Mouse (Mus musculus) heart, adult 18-20 months (tissue): Measurements from ENCODE around the gene Mvb12b. TPM values are rescaled to one million over a fixed set of nuclear protein-coding genes. Genes with fewer than 3 reads are reported as not detected.

Experiments
- DNase-seq, 2 experiments: peaks; one replicate each; pipeline ENCODE4 v3.0.0; 2021 to 2022; ENCODE audit warnings: mixed read lengths in 1 of 2
- total RNA-seq, 2 experiments: library from RNA; stranded (reverse); gene quantifications; 2 replicates each; pipeline ENCODE4 v1.2.3; 2021

Gene Mvb12b
- total RNA-seq, 2 experiments from 2014 or later: 18.7 to 22.5 TPM

DNA sequence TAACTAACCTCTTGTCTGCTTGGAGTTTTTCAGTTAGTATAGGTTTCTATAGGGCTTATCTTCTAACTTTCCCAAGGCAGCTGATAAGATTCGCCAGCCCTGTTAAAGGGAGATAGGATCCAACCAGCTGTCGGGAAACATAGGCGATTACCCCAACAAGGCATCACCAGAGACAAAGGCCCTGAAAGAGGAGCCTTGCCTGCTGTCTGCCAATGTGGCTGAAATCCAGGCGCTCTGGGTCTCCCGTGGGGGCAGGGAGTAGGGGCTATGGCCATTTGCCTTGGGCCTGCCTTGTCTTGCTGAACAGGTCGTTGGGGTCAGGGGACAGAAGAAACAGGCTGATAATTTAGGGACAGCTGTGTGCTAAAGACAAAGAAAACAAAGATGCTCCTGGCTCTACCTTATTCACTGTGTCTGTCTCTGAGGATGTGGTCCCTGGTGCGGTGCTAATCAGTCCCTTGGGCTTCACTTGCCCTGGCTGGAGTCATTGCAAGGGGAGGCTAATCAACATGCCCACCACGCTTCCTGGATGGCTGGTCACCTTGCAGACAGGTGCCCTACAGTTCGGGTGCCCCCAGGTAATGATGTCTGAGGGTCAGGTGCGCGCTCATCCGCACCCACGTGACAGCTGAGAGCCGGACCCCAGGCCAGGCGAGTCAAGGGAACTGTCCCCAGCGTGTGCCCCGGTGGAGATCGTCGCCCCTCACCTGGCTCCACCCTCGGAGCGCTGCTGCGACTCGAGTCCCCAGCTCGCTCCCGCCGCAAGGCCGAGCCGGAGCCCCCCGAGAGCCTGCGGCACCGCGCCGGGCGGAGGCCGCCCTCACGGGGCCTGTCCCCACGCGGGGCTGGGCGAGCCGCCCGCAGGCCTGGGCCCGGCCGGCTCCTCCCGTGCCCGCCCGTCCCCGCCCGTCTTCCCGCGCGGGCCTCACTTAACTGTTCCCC is 1.1 kb downstream of the Mvb12b start:
- peak; percentile 14 to 40 for DNase-seq

- peak in 1 of 2 experiments; percentile 24 for DNase-seq
Measured at GRCm38 (mm10) chr2:33885264-33885651, 2.5 kb downstream of the Mvb12b start.

- peak; percentile 46 to 48 for DNase-seq
Measured at GRCm38 (mm10) chr2:33884623-33885263, 3.0 kb downstream of the Mvb12b start.

GRCm38 (mm10) chr2:33879223-33879622 is 8.5 kb downstream of the Mvb12b start:
- no peak for DNase-seq

- DNase-seq: no peak
Measured at GRCm38 (mm10) chr2:33878437-33878836, 9.3 kb downstream of the Mvb12b start.

DNA sequence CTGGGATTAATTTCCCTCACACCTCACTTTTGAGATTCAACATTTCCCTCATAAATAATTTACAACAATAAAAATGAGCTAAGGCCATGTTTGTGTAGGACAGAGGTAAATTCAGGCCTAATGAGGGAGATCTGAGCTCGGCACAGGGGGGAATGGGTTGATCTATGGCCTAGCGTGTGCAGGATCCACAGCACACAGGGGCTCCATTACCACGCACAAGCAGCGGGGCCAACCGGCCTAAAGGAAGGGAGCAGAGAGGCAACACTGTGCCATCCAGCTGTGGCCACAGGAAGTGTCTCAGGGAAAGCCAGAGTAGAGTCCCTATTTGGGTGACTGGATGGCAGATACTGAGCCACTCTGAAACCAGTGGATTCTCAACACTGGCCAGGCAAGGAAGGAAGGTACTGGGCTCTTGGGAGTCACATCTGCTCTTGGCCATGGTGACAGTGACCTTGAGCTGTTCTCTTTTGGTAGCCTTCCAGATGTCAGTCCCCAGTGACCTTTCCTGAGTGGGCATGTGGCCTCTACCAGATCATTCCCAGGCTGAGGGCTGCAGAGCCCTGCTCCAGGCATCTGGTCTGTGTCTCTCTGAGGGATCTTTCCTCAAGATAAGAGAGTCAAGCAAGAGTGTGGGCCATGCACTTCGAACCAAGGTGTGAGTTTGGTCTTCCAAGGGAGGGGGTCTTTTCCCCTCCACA is 9.9 kb downstream of the Mvb12b start:
- no peak for DNase-seq

GRCm38 (mm10) chr2:33876529-33877290 is 11.0 kb downstream of the Mvb12b start:
- DNase-seq: peak; percentile 41 to 47

GRCm38 (mm10) chr2:33875594-33875993 is 12.2 kb downstream of the Mvb12b start:
- DNase-seq: no peak

DNA sequence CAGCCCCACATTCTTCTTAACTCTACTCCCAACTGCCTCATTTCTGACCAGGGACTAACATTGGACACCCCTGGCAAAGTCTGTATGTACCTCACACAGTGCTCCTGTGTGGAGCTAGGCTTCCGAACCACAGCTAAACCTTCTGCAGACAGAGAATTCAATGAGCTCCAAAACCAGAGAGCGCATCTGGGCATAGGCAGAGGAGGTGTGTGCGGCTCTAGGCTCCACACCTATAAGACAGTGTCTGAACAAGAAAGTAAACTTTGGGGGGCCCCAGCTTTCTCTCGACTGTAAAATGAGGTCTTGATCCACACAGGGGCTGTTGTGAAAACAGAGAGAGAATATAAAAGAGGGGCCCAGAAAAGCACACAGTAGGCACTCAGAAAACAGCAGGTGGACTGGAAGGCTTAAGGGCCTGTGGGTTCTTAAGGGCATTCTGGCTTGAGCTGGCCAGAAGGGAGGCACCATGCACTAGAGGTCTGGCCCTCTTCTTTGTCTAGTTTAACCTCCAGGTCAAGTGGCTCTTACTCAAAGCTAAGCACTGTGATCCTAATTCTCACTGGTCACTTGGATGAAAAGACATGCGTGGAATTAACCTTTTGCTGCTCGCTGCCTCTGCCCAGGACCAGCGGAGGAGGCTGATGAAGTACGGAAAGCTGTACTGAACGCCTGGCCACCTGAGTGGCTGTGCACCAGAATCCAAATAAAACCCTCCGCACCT is 12.7 kb downstream of the Mvb12b start:
- no peak for DNase-seq

GRCm38 (mm10) chr2:33874367-33874766 is 13.4 kb downstream of the Mvb12b start:
- no peak for DNase-seq

GRCm38 (mm10) chr2:33873501-33873900 is 14.2 kb downstream of the Mvb12b start:
- no peak for DNase-seq

DNA sequence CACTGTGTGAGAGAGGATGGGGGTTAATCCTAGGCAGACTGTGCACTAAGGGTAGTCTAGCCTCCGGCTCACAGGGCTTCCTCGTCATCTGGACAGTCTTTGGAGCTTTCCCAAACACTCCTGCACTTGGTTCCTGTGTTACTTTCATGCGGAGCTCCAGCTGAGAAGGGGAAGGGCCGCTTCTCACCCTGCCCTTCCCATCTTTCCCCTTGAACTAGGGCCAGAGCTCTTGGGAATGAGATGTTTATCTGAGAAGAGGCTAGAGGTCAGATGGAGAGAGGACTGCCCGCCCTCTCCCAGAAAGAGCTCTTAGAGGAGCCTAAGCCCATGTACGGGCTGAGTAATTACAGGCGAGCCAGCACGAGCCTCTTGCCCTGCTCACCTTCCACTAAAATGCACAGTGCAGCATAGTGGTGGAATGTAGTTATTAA is 14.9 kb downstream of the Mvb12b start:
- DNase-seq: no peak

GRCm38 (mm10) chr2:33871181-33871520 is 16.6 kb downstream of the Mvb12b start:
- no peak for DNase-seq

DNA sequence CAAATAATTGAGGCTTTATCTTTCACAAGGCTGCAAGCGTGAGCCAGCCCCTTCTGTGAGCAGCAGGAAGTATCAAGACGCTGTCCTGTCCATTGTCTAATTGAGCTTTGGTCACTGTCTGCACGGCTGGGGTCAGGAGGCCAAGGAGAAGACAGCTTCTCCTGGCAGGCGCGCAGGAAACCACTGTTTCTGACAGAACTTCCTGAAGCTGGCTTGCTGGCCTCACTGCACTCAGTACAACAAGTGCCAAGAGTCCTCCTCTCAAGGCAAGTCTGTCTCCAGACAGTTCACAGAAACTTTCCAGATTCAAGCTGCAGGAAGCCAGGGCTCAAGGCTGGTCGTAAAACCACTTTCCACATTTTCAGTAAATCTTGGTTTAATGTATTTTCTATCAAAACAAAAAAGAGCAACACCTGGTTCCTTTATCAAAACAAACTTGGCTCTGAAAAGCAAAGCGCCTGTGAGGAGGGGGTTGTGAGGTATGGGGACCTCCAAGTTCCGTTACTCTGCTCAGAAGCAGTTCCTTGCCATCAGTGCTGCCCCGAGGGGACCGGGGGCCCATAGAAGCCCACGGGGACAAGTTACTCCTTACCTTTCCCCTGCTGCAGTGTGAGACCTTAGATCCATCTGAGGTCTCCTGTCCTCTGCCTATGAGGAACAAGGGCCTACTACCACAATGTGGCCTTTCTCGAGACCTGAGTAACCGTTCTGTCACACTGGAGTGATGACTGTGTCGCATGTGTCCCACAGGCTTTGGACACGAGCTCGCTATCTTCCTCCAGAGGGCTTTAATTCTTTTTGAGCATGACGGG is 17.2 kb downstream of the Mvb12b start:
- peak; percentile 68 to 89 for DNase-seq

GRCm38 (mm10) chr2:33869689-33870343 is 17.9 kb downstream of the Mvb12b start:
- no peak for DNase-seq

DNA sequence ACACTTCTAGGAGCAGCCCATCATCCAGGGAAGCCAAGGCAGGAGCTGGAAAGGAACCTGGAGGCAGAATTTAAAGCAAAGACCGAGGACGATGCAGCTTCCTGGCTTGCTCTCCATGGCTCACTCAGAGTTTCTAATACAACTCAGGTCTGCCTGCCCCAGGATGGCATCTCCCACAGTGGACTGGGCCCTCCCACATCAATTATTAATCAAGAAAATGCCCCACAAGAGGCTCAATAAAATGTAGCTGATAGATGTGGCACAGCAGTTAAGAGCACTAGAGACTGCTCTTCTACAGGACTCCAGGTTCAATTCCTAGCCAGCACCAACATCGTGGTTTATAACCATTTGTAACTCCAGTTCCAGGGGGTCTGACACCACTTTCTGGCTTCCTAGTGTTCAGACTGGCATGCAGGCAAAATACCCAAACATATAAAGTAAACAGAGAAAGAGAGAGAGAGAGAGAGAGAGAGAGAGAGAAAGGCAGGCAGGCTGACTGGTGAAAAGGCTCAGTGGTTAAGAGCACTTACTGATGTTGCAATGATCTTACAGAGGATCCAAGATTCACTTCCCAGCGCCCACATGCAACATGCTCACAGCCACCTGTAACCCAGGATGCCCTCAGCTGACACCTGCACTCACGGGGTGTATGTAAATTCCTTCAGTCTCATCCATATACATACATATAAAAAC is 18.6 kb downstream of the Mvb12b start:
- DNase-seq: no peak

DNA sequence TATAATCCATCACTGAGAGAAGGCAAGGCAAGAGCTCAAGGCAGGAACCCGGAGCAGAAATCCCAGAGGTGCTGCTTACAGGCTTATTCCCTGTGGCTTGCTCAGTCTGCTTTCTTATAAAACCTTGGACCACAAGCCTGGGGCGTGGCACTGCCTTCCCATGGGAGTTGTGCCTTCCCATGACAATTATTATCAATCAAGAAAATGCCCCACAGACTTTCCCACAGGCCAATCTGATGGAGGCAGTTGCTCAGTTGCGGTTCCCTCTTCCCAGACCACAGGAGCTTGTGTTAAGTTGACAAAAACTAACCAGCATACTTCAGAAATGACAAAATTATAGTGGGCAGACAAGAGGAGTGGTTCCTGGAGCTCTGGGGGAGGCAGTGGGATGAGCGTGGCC is 19.4 kb downstream of the Mvb12b start:
- no peak for DNase-seq

DNA sequence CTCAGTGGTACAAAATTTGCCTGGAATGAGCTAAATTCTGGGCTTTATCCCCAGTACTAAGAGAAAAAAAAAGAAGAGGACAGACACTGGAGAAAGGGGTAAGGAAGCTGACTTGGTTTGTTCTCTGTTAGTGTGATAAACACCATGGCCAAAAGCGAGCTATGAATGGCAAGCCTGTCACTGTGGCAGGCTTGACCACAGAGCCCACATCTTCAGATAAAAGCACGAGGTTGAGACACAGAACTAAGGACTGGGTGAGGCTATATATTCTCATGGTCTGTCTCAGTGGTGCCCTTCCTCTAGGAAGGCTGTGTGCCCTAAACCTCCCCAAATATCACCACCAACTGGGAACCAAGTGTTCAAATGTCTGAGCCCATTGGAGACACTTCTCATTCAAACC is 31.0 kb downstream of the Mvb12b start:
- no peak for DNase-seq
